ENCODE assay signal across 8 mouse cellular contexts in genomic region chr2:163480191-163480825, GRCm38 (mm10).
DNase-seq lines count a peak whose midpoint lies in the region.

No protein-coding gene starts in this region.

- DNase-seq in embryo, embryonic 10 days (ENCODE audit: low spot score): peak; percentile 49
- DNase-seq in embryo, embryonic 9.5 days (ENCODE audit: extremely low spot score): no peak
- peak; percentile 27 for DNase-seq in urinary bladder, postnatal 14 days (ENCODE audit: low spot score)
- no peak for DNase-seq in urinary bladder, postnatal 25 days (ENCODE audit: low spot score)
- DNase-seq in kidney, postnatal 25 days: peak; percentile 35 to 46
- no peak for DNase-seq in adipocyte (ENCODE audit: low spot score)
- DNase-seq in layer of hippocampus, adult 11-12 months (ENCODE audit: low spot score): no peak
- DNase-seq in thymus, adult 18-20 months: no peak

Comparison
In these comparisons a context has a peak if more than half of its experiments do, and no peak if none do; other contexts are left out.
1. DNase-seq: peak in embryo, embryonic 10 days (single experiment), urinary bladder, postnatal 14 days (single experiment) and kidney, postnatal 25 days (2 of 2); none in embryo, embryonic 9.5 days (single experiment), urinary bladder, postnatal 25 days (single experiment), adipocyte (single experiment), layer of hippocampus, adult 11-12 months (single experiment) and thymus, adult 18-20 months (0 of 2).